Mouse (Mus musculus) midbrain, embryonic 13.5 days (tissue): ENCODE measurements around the gene Aire. TPM values are rescaled to one million over a fixed set of nuclear protein-coding genes. Genes with fewer than 3 reads are reported as not detected.
"Not testable (repeated sequence)": the region's sequence is repeated elsewhere in the genome, so short reads cannot be mapped to it uniquely, and the experiment has no call there.

Experiments used
- ATAC-seq: fragments of 200-750 bp; cut with Nextera tagmentation; 2 replicates; pipeline ENCODE4 v1.8.0; 2017; ENCODE audit warnings: mild to moderate bottlenecking, moderate TSS enrichment, moderate library complexity
- H3K27ac ChIP-seq: fragments of 300-500 bp; sonication (generic); 2 replicates; pipeline ENCODE4 v1.5.1; 2015; ENCODE audit warnings: inconsistent platforms, mild to moderate bottlenecking, moderate library complexity
- H3K27me3 ChIP-seq: fragments of 300-500 bp; sonication (generic); 2 replicates; pipeline ENCODE4 v1.6.1; 2015; ENCODE audit warnings: mild to moderate bottlenecking, inconsistent platforms
- H3K36me3 ChIP-seq: fragments of 300-500 bp; sonication (generic); 2 replicates; pipeline ENCODE4 v1.6.1; 2015; ENCODE audit warnings: mild to moderate bottlenecking, inconsistent platforms
- H3K4me1 ChIP-seq: fragments of 300-500 bp; sonication (generic); replicated peaks from 2 replicates; pipeline ENCODE4 v1.6.1; 2015; ENCODE audit warnings: inconsistent platforms
- H3K4me2 ChIP-seq: fragments of 300-500 bp; sonication (generic); replicated peaks from 2 replicates; pipeline ENCODE4 v1.6.1; 2015; ENCODE audit warnings: moderate library complexity, mild to moderate bottlenecking, inconsistent platforms
- H3K4me3 ChIP-seq: fragments of 300-500 bp; sonication (generic); replicated peaks from 2 replicates; pipeline ENCODE4 v1.5.1; 2015; ENCODE audit warnings: mild to moderate bottlenecking, inconsistent platforms
- H3K9ac ChIP-seq: fragments of 300-500 bp; sonication (generic); replicated peaks from 2 replicates; pipeline ENCODE4 v1.6.1; 2015; ENCODE audit warnings: mild to moderate bottlenecking, inconsistent platforms
- H3K9me3 ChIP-seq: fragments of 300-500 bp; sonication (generic); 2 replicates; pipeline ENCODE4 v1.6.1; 2016; ENCODE audit warnings: mild to moderate bottlenecking, inconsistent platforms
- WGBS: fragments of 180-500 bp; shearing (Covaris S2); methylation state at CpG from one replicate; pipeline ENCODE4 v1.1.7; 2015; 5-methylcytosine and 5-hydroxymethylcytosine counted together
- polyA plus RNA-seq: library from polyadenylated mRNA; unstranded; fragments of >200 nt; fragmentation: Nextera tagmentation; extraction: Ambion mirVana; gene quantifications from 2 replicates; pipeline ENCODE4 v1.2.1, GENCODE M21; 2015

Aire gene
- polyA plus RNA-seq, 1 experiment from 2014 or later: 0.24 TPM

DNA sequence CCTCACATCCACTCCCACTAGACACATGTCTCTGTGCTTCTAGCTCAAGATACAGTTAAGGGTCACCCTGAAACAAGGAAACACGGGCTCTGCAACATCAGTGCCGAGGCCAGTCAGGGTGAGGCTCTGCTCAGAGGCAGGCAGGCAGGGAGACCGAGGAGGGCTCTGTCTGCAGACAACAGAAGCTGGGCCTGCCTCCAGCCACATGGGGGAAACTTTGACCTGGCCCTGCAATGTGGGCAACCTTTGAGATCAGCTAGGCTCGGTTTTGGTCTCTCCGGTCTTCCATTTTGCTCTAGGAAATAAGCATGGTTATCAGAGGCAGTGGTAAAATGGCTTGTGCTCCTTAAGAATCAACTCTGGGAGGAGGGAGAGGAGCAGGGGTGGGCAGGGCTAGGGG is 27.0 kb downstream of the Aire start:
- Histone ChIP-seq H3K9me3 (peaks cover 2% of the 10 kb centered on the region; the same call in 1 of the 2 replicates), H3K36me3 (no peaks in the 10 kb centered on the region), H3K4me1 (no peaks in the 10 kb centered on the region), H3K27ac (no peak overlapping the region), H3K4me3 (no peak overlapping the region), H3K9ac (no peak overlapping the region), H3K4me2 (no peak overlapping the region), H3K27me3 (no peaks in the 10 kb centered on the region)
- ATAC-seq: no peak
- 56% methylated on average over 5 of the region's 5 CpGs for WGBS

DNA sequence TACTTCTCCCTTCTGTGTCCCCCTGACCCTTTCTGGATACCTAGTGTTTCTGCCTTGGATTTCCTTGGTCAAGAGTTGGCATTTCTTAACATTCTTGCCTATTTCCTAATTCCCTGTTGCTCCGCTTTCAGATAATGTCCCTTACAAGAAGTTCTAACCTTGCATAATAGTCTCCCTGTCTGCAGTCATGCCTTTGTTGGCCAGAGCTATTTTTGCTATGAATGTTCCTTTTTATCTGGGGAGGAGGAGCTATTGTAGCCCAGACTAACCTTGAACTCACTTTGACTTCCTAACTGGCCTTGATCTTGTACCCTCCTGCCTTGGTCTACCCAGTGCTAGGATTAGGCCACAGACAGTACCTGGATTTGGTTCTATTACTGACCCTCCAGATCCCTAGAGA is 27.9 kb downstream of the Aire start:
- Histone ChIP-seq H3K27me3 (0 out of 2 replicates have a peak, but pooled peaks cover 2% of the 10 kb centered on the region), H3K4me1 (no peaks in the 10 kb centered on the region; the same call in 1 of the 2 replicates), H3K4me2 (no peak overlapping the region), H3K9me3 (peaks cover 2% of the 10 kb centered on the region; the same call in 1 of the 2 replicates), H3K9ac (no peak overlapping the region), H3K4me3 (no peak overlapping the region), H3K36me3 (no peaks in the 10 kb centered on the region), H3K27ac (no peak overlapping the region)
- ATAC-seq: no peak
- 98% methylated on average over 1 of the region's 1 CpGs for whole genome bisulfite sequencing

DNA sequence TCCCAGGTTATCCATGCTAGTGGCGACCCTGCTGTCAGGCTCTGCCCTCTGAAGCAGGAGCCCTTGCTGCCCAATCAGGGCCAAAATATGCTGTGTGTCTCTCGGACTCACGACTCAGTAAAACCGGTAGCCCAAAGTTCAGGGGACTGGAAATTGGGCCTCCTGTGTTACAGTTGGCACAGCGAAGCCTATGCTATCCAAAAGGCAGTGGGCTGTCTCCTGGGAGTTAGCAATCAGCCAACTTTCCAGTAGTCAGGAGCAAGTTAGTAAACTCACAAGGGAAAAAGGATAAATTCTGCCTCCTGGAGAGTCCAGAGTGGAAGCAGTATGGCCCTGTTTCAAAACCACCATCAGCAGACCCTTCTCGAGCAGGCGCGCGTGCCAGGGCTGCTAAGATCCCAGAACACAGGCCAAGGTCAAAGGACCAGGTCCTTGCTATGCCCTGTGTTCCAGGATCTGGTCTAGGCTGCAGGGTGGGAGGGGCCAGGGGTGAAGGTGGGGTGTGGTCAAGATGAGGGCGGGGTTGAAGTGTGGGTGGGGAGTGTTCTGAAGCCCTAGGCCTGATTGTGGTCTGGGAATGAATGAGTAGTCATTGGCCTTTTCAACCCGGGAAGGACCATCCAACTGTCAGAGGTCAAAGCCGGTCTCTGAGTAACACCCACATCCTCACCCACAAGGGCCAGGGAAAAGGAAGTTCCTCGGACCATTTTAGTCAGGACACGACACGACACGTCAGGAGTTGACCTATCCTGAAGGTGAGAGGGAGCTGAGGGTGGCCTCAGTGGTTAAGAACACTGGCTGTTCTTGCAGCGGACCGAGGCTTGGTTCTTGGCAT is 30.5 kb downstream of the Aire start:
- 96% methylated on average over 18 of the region's 18 CpGs for WGBS
- H3K4me2 ChIP-seq: no peak overlapping the region
- H3K4me3 ChIP-seq: no peak overlapping the region
- H3K27ac ChIP-seq: no peak overlapping the region
- peaks cover 12% of the 10 kb centered on the region for H3K4me1 ChIP-seq
- no peak for ATAC-seq
- H3K9me3 ChIP-seq: peaks cover 2% of the 10 kb centered on the region; the same call in 1 of the 2 replicates
- 0 out of 2 replicates have a peak, but pooled peaks cover 2% of the 10 kb centered on the region for H3K27me3 ChIP-seq
- H3K36me3 ChIP-seq: no peaks in the 10 kb centered on the region
- no peak overlapping the region for H3K9ac ChIP-seq

DNA sequence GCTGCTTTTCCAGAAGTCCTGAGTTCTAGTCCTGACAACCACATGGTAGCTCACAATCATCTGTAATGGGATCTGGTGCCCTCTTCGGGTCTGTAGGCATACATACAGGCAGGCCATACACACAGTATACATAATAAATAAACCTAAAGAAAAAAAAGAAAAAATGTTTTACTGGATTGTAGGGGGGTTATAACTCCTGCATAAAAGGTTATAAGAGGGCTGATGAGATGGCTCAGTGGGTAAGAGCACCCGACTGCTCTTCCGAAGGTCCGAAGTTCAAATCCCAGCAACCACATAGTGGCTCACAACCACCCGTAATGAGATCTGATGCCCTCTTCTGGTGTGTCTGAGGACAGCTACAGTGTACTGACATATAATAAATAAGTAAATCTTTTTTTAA is 32.3 kb downstream of the Aire start:
- 98% methylated on average over 5 of the region's 5 CpGs for WGBS
- ATAC-seq, H3K4me3 ChIP-seq: not testable (repeated sequence)

DNA sequence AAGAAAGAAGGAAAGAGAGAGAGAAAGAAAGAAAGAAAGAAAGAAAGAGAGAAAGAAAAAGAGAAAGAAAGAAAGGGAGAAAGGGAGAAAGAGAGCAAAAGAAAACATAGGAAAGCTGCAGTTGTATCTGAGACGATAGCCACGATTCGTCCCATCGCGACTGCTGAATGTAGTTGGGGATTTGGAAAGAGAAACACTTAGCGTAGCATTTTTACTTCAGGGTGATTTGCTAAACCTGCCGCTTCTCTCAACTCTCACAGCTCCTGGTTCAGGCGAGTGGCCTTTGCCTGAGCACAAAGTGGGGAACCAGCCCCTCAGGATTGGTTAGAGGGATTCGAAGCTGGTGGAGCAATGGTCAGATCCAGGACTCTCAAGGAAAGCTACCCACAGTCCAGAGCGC is 33.1 kb downstream of the Aire start:
- H3K27me3 ChIP-seq: 0 out of 2 replicates have a peak, but pooled peaks cover 2% of the 10 kb centered on the region
- no peaks in the 10 kb centered on the region for H3K36me3 ChIP-seq
- peaks cover 2% of the 10 kb centered on the region; the same call in 1 of the 2 replicates for H3K9me3 ChIP-seq
- no peak overlapping the region for H3K27ac ChIP-seq
- H3K4me2 ChIP-seq: peak overlapping the region; percentile 87
- H3K9ac ChIP-seq: 0 out of 2 replicates have a peak overlapping the region, but pooled peaks have one; percentile 37
- peaks cover 36% of the 10 kb centered on the region for H3K4me1 ChIP-seq
- WGBS: 16% methylated on average over 10 of the region's 10 CpGs
- no peak overlapping the region for H3K4me3 ChIP-seq
- ATAC-seq: no peak

More for the DNA sequence above, 32.3 kb downstream of the Aire start:
- not testable (repeated sequence) for H3K9me3 ChIP-seq, H3K4me2 ChIP-seq, H3K9ac ChIP-seq, H3K27me3 ChIP-seq, H3K36me3 ChIP-seq, H3K27ac ChIP-seq
- H3K4me1 ChIP-seq: peaks cover 30% of the 10 kb centered on the region

DNA sequence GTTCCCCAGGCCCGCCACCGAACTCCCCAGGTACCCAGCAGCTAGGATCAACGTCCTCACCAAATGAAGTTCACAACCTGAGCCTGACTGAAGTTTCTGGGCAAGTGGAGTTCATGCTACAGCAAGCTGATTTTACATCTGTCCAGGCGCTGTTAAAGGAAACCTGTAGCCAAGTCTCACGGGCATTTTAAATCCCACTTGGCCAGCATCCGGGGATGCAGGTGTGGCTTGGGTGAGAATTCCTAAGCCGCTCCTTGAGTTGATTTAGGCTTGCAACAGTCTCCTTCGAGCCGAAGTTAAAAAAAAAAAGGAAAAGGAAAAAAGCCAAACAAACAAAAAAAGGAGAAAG is 33.5 kb downstream of the Aire start, which contains the start of gene Pfkl:
TSS of gene Pfkl (minus strand) at position 139 of the 349 bp plus-strand sequence.
- peak within 1 kb of the TSS; percentile 81 for H3K4me3 ChIP-seq
- WGBS: 0% methylated on average over 9 of the region's 9 CpGs
- H3K4me1 ChIP-seq: peaks cover 36% of the 10 kb centered on the region
- H3K27ac ChIP-seq: peak within 1 kb of the TSS; percentile 95
- 0 out of 2 replicates have a peak, but pooled peaks have one; percentile 1 for ATAC-seq
- no peaks in the 10 kb centered on the region for H3K36me3 ChIP-seq
- 0 out of 2 replicates have a peak, but pooled peaks cover 2% of the 10 kb centered on the region for H3K27me3 ChIP-seq
- H3K4me2 ChIP-seq: peak within 1 kb of the TSS; percentile 87
- H3K9me3 ChIP-seq: peaks cover 2% of the 10 kb centered on the region; the same call in 1 of the 2 replicates
- peak within 1 kb of the TSS; percentile 89 for H3K9ac ChIP-seq

DNA sequence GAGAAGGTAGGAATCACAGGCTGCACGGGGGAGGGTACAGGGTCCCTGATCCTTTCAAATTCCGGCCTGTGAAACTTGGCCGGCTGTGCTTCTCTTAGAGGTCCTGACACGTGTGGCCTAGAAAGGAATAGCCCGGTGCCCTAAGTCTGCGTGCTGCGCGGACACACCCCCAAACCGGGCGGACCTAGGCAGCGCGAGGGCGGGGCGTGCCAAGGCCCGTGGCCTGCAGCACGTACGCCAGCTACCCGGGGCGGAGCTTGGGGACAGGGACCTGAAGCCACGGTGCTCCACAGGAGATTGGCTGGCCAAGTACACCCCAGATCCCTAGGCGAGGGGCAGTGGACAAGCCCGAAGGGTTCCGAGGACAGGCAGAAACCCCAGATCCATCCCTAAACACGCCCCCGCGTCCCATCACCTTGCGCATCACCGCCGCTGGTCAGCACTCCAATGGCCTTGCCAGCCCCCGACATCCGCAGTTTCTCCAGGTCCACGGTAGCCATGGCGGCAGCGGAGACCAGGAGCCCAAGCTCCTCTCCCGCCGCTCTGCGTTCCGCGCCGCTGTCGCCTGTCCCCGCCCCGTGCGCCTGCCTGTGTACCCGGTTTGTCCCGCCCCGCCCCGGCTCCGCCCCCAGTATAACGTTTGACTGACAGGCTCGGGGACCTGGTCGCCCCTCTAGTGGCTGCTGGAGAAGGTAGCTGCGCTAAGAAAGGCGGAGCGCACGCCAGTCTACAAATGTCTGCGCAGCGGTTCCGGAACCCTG is 34.0 kb downstream of the Aire start:
- Histone ChIP-seq H3K27me3 (0 out of 2 replicates have a peak, but pooled peaks cover 2% of the 10 kb centered on the region), H3K4me3 (peak overlapping the region; percentile 81), H3K9me3 (0 out of 2 replicates have a peak, but pooled peaks cover 2% of the 10 kb centered on the region), H3K27ac (peak overlapping the region; percentile 95), H3K4me2 (peak overlapping the region; percentile 87), H3K9ac (peak overlapping the region; percentile 89), H3K4me1 (peaks cover 36% of the 10 kb centered on the region), H3K36me3 (no peaks in the 10 kb centered on the region)
- WGBS: under 1% methylated on average over 59 of the region's 59 CpGs
- peak; percentile 96 for ATAC-seq

DNA sequence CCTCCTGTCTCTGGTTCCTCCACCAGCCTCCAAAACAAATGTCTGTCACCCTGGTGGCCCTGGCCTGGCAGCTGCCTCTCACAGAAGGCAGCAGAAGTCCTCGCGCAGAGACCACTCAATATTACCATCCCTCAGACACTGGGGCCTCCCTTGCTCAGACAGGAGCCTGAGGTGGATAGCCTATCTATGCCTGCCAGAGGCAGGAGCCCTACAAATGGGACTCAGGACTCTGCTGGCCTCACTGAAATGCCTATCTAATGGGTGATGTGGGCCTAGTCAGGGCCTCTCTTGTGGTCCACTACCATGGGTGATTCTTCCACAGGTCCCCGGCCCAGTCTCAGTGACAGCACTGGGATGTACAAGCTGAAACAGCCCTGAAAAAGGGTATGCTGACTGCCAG is 35.2 kb downstream of the Aire start:
- Histone ChIP-seq H3K4me2 (peak overlapping the region; percentile 87), H3K9ac (peak overlapping the region; percentile 89), H3K9me3 (no peaks in the 10 kb centered on the region), H3K27me3 (0 out of 2 replicates have a peak, but pooled peaks cover 2% of the 10 kb centered on the region), H3K4me1 (peaks cover 36% of the 10 kb centered on the region), H3K27ac (0 out of 2 replicates have a peak overlapping the region, but pooled peaks have one; percentile 35), H3K36me3 (no peaks in the 10 kb centered on the region), H3K4me3 (peak overlapping the region; percentile 81)
- no peak for ATAC-seq
- 81% methylated on average over 3 of the region's 3 CpGs for WGBS

DNA sequence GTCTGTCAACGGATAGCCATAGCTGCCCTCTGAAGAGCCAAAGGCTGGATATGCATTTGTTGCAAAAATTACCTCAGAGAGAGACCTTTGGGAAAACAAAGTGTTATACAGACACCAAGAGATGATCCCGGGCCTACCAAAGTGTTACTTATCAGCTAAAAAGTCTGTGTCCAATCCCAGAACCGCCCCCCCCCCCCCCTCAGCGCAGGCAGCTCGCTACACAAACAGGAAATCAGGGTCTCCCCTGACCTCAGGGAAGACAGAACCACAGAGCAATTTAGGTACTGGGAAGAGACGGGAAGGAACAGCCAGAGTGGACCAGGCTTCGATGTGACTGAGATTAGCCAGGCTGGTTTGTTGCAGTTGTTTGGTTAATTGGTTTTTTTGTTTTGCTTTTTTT is 36.2 kb downstream of the Aire start:
- 61% methylated on average over 7 of the region's 7 CpGs for WGBS
- Histone ChIP-seq H3K4me2 (0 out of 2 replicates have a peak overlapping the region, but pooled peaks have one; percentile 6), H3K36me3 (peaks cover 6% of the 10 kb centered on the region), H3K4me3 (no peak overlapping the region), H3K27me3 (0 out of 2 replicates have a peak, but pooled peaks cover 2% of the 10 kb centered on the region), H3K4me1 (peaks cover 36% of the 10 kb centered on the region), H3K9ac (peak overlapping the region; percentile 21; the same call in 1 of the 2 replicates), H3K9me3 (no peaks in the 10 kb centered on the region), H3K27ac (no peak overlapping the region)
- ATAC-seq: no peak

DNA sequence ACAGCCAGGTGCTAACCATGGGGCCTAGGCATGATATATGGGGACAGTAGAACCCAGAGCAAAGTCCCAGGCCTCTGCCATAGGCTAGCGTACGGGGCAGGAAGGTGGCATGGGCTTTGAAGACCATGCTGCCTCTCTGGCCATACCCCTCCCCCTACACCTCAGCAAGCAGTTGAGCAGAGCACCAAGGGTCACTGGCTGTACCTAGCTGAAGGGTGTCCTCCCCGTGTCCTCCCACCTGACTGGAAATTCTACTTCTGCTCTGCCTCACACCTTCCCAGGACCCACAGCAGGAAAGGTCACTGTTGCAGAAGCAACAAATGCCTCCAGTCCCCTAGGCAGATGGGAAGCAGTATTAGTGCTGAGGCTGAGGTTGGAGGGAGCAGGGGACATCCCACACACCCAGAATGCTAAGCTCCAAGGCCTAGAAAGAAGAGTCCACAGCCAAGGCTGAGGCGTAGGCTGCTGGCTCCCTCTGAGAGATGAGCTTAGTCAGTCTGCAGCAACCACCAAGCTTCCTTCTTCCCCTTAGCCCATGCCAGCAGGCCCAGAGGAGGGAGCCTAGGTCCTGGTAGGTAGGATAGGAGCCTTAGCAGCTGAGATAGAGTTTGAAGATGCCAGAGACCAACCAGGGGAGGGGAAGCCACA is 37.5 kb downstream of the Aire start:
- WGBS: 86% methylated on average over 4 of the region's 4 CpGs
- Histone ChIP-seq H3K36me3 (peaks cover 19% of the 10 kb centered on the region), H3K27ac (no peak overlapping the region), H3K27me3 (0 out of 2 replicates have a peak, but pooled peaks cover 2% of the 10 kb centered on the region), H3K9me3 (no peaks in the 10 kb centered on the region), H3K4me1 (peaks cover 36% of the 10 kb centered on the region), H3K9ac (0 out of 2 replicates have a peak overlapping the region, but pooled peaks have one; percentile 21), H3K4me2 (no peak overlapping the region), H3K4me3 (no peak overlapping the region)
- ATAC-seq: no peak

DNA sequence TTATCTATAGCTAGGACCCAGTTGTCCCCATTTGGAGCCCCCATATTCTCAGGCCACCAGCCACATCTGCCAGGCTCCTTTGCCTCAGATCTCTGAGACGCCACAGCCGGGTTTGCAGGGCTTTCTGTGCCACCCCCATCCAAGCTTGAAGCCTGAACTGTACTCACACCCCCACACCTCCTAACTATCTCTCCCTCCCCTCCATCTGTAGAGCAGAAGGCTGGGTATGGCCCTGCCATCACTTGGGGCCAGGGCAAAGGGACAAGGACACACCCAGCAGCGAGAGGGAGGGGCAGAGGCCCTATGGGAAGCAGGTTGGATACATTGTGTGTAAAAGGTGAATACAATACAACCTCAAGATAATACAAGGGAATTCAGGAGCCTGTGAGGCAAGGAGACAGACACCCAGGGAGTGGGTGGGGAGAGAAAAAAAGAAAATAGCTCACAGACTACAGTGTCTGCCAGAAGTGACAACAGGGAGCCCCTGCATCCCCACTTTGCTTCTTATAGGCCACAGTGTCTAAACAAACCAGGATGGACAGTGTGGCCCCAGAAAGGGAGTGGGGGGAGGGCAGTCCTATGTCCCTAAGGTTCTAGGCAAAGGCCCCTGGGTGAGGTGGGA is 38.8 kb downstream of the Aire start:
- ATAC-seq: no peak
- no peaks in the 10 kb centered on the region for H3K9me3 ChIP-seq
- peaks cover 32% of the 10 kb centered on the region for H3K36me3 ChIP-seq
- H3K27ac ChIP-seq: no peak overlapping the region
- no peak overlapping the region for H3K4me3 ChIP-seq
- 98% methylated on average over 3 of the region's 3 CpGs for whole genome bisulfite sequencing
- H3K9ac ChIP-seq: no peak overlapping the region
- no peaks in the 10 kb centered on the region for H3K27me3 ChIP-seq
- H3K4me1 ChIP-seq: peaks cover 36% of the 10 kb centered on the region
- H3K4me2 ChIP-seq: no peak overlapping the region
